Mouse (Mus musculus) brown adipose tissue, adult 24 weeks (tissue): ENCODE results near the gene Lbx2. TPM values are rescaled to one million over a fixed set of nuclear protein-coding genes. Genes with fewer than 3 reads are reported as not detected.

Source experiments
- H3K27ac ChIP-seq: fragments of 200-500 bp; replicated peaks from 2 replicates; pipeline ENCODE4 v1.5.1; 2012; ENCODE audit warnings: low read depth, mild to moderate bottlenecking, low read length
- H3K4me1 ChIP-seq: fragments of 200-500 bp; 2 replicates; pipeline ENCODE4 v1.6.1; 2012; ENCODE audit warnings: low read length, mixed read lengths; ENCODE audit not compliant: control insufficient read depth, insufficient read depth, insufficient read length
- H3K4me3 ChIP-seq: fragments of 200-500 bp; 2 replicates; pipeline ENCODE4 v1.5.1; 2012; ENCODE audit warnings: low read depth, mild to moderate bottlenecking, low read length, moderate library complexity; ENCODE audit not compliant: insufficient read depth
- polyA plus RNA-seq: library from polyadenylated mRNA; stranded (reverse); fragments of >200 nt; gene quantifications from 2 replicates; pipeline ENCODE4 v1.2.4, GENCODE M21; 2012; ENCODE audit not compliant: missing spikeins, insufficient read depth, insufficient read length

Lbx2 gene
- polyA plus RNA-seq, 1 experiment: not detected

- Histone ChIP-seq H3K27ac (no peak overlapping the region), H3K4me3 (no peak overlapping the region), H3K4me1 (peaks cover 5% of the 10 kb centered on the region; the same call in 1 of the 2 replicates)
Measured at GRCm38 (mm10) chr6:83131469-83132034, 45.4 kb downstream of the Lbx2 start.

- H3K4me1 ChIP-seq: peaks cover 5% of the 10 kb centered on the region; the same call in 1 of the 2 replicates
- H3K4me3 ChIP-seq: no peak overlapping the region
- no peak overlapping the region for H3K27ac ChIP-seq
Measured at GRCm38 (mm10) chr6:83132176-83132919, 46.2 kb downstream of the Lbx2 start.

GRCm38 (mm10) chr6:83134226-83134625 lies 48.1 kb downstream of the Lbx2 start:
- H3K4me1 ChIP-seq: peaks cover 8% of the 10 kb centered on the region; the same call in 1 of the 2 replicates
- H3K4me3 ChIP-seq: no peak overlapping the region
- no peak overlapping the region for H3K27ac ChIP-seq

- Histone ChIP-seq H3K4me1 (peaks cover 8% of the 10 kb centered on the region; the same call in 1 of the 2 replicates), H3K27ac (peak within 1 kb of the TSS; percentile 79; the same call in 1 of the 2 replicates), H3K4me3 (peak within 1 kb of the TSS; percentile 75)
Measured at GRCm38 (mm10) chr6:83134951-83135513, 48.9 kb downstream of the Lbx2 start, which contains the start of gene Rtkn. TSS of gene Rtkn (plus strand) at chr6:83135463.

- Histone ChIP-seq H3K27ac (peak overlapping the region; percentile 79; the same call in 1 of the 2 replicates), H3K4me3 (peak overlapping the region; percentile 75), H3K4me1 (peaks cover 8% of the 10 kb centered on the region; the same call in 1 of the 2 replicates)
Measured at GRCm38 (mm10) chr6:83135571-83136161, 49.5 kb downstream of the Lbx2 start.

- H3K4me3 ChIP-seq: peak overlapping the region; percentile 75
- peaks cover 8% of the 10 kb centered on the region; the same call in 1 of the 2 replicates for H3K4me1 ChIP-seq
Measured at GRCm38 (mm10) chr6:83136291-83136880, 50.2 kb downstream of the Lbx2 start.

GRCm38 (mm10) chr6:83136881-83137575 lies 50.9 kb downstream of the Lbx2 start:
- Histone ChIP-seq H3K4me3 (peak overlapping the region; percentile 75), H3K27ac (peak overlapping the region; percentile 79), H3K4me1 (peaks cover 8% of the 10 kb centered on the region; the same call in 1 of the 2 replicates)

More at GRCm38 (mm10) chr6:83136291-83136880, 50.2 kb downstream of the Lbx2 start:
- peak overlapping the region; percentile 79 for H3K27ac ChIP-seq

GRCm38 (mm10) chr6:83137576-83137950 lies 51.4 kb downstream of the Lbx2 start:
- H3K4me1 ChIP-seq: peaks cover 8% of the 10 kb centered on the region; the same call in 1 of the 2 replicates
- H3K4me3 ChIP-seq: peak overlapping the region; percentile 75
- H3K27ac ChIP-seq: peak overlapping the region; percentile 79

Other genes with a start within 250 kb of the Lbx2 start
- not detected in 2 replicates for gene Sema4f, start 146.6 kb upstream of the Lbx2 start, polyA plus RNA-seq
- not detected in 2 replicates for gene M1ap, start 139.5 kb upstream of the Lbx2 start, polyA plus RNA-seq
- 1.3 and 1.5 TPM in 2 replicates for gene Dok1, start 52.9 kb upstream of the Lbx2 start, polyA plus RNA-seq
- gene Loxl3, start 52.2 kb upstream of the Lbx2 start, polyA plus RNA-seq: 0.63 and 1.6 TPM in 2 replicates
- gene Aup1, start 31.8 kb upstream of the Lbx2 start, polyA plus RNA-seq: 78.0 and 97.2 TPM in 2 replicates
- 42.8 and 48.9 TPM in 2 replicates for gene Htra2, start 31.1 kb upstream of the Lbx2 start, polyA plus RNA-seq
- gene Dqx1, start 28.5 kb upstream of the Lbx2 start, polyA plus RNA-seq: 0.79 TPM in 1 of 2 replicates, not detected in the other
- gene Tlx2, start 16.1 kb upstream of the Lbx2 start, polyA plus RNA-seq: not detected in 2 replicates
- 16.5 and 22.5 TPM in 2 replicates for gene Pcgf1, start 8.5 kb upstream of the Lbx2 start, polyA plus RNA-seq
- gene Ccdc142, start 15.2 kb downstream of the Lbx2 start, polyA plus RNA-seq: not detected in 2 replicates
- gene Gm42688, start 15.2 kb downstream of the Lbx2 start, polyA plus RNA-seq: not detected in 2 replicates
- gene Mrpl53, start 22.7 kb downstream of the Lbx2 start, polyA plus RNA-seq: 172 and 202 TPM in 2 replicates
- gene Mogs, start 29.1 kb downstream of the Lbx2 start, polyA plus RNA-seq: 6.0 and 6.2 TPM in 2 replicates
- gene Wbp1, start 35.2 kb downstream of the Lbx2 start, polyA plus RNA-seq: 62.1 and 70.3 TPM in 2 replicates
- gene Ino80b, start 39.1 kb downstream of the Lbx2 start, polyA plus RNA-seq: 8.7 and 13.1 TPM in 2 replicates
- 4.5 and 7.1 TPM in 2 replicates for gene Rtkn, start 49.1 kb downstream of the Lbx2 start, polyA plus RNA-seq
- gene Wdr54, start 70.0 kb downstream of the Lbx2 start, polyA plus RNA-seq: not detected in 2 replicates
- not detected in 2 replicates for gene 1700003E16Rik, start 70.0 kb downstream of the Lbx2 start, polyA plus RNA-seq
- 31.0 and 31.2 TPM in 2 replicates for gene Dctn1, start 79.6 kb downstream of the Lbx2 start, polyA plus RNA-seq
- not detected in 2 replicates for gene Slc4a5, start 133.5 kb downstream of the Lbx2 start, polyA plus RNA-seq
- gene Mthfd2, start 239.5 kb downstream of the Lbx2 start, polyA plus RNA-seq: 5.2 and 7.4 TPM in 2 replicates
- 38.1 and 43.1 TPM in 2 replicates for gene Mob1a, start 239.6 kb downstream of the Lbx2 start, polyA plus RNA-seq